Mouse (Mus musculus): ENCODE results near the gene Limk2.

Gene Limk2

DNA sequence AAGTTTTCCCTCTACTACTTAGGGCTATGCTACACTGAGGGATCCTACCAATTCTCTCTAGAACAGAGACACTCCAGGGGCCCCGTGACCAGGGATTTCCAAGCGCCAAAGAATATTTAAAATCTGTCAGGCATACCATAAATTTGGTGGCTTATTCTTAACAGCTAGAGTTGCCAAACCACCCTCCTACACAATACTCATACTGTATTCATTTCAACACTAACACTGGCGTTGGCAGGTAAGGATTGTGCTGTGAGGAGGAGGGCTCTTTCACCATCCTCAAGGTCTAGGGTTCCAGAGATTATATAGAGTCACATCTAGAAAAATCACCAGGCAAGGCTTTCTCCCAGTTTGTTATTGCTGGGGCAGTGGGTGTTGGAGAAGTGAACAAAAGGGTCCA is 7.4 kb upstream of the Limk2 start:
- no peak for DNase-seq (ENCODE audit: low read depth in 2 of 2, low spot score in 2 of 2)

- no peak for DNase-seq (ENCODE audit: low read depth in 2 of 2, low spot score in 2 of 2)
Measured at GRCm38 (mm10) chr11:3412111-3412510, 3.1 kb upstream of the Limk2 start.

GRCm38 (mm10) chr11:3408131-3408996 is 625 bp downstream of the Limk2 start:
- DNase-seq (ENCODE audit: low read depth in 2 of 2, low spot score in 2 of 2), result peak in 1 of 2 experiments; percentile 11

DNA sequence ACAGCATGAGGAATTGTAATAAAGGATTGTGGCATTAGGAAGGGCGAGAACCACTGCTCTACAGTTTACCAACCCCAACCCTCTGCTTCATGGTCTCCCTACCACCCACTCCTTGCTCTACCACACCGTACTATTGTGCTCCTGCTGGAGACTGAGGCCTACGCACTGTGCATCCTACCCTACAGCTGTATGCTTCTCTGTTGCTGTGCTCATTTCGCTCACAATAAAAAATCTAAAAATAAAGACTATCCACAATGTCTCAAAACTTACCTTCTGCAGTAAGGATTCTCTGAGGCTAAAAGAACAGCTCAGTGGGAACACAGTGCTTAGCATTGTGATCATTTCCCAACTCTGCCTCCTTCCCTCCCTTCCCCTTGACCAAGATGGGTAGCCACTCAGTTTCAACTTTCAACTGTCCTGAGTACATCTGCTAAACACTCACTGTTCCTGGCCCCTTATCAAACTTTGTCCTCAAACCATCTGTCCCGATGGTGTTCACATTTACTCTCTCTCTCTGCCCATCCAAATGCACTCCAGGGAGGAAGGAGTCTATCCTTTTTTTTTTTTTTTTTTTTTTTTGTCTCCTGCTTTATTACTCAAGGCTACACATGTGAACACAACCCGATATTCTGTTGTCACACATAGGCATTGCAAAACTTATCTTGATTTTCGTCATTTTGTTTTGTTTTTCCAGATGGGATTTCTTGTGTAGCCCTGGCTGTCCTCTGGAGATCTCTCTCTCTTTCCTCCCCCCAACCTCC is 4.5 kb downstream of the Limk2 start:
- DNase-seq (ENCODE audit: low read depth in 2 of 2, low spot score in 2 of 2), result no peak

DNA sequence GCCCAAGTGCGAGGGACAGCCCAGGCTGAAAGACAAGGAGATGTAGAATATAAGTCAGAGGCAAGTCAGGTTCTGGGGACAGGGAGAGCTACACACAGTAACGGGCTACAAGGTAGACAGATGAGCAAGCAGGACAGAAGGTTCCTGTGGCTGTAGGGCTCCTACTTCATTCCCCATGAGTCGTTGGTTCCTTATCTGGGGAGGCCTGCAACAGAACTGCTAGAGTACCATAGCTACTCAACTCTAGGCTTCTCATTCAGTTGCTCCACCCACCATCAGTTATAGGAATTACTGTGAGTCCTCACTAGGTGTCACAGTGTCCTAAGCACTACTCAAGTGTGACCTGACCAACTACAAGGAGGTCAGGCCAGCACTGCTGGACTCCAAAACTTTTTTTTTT is 6.0 kb downstream of the Limk2 start:
- no peak for DNase-seq (ENCODE audit: low read depth in 2 of 2, low spot score in 2 of 2)

GRCm38 (mm10) chr11:3398318-3398717 is 10.7 kb downstream of the Limk2 start:
- no peak for DNase-seq (ENCODE audit: low read depth in 2 of 2, low spot score in 2 of 2)

GRCm38 (mm10) chr11:3396562-3396961 is 12.4 kb downstream of the Limk2 start:
- no peak for DNase-seq (ENCODE audit: low read depth in 2 of 2, low spot score in 2 of 2)

- no peak for DNase-seq (ENCODE audit: low read depth in 2 of 2, low spot score in 2 of 2)
Measured at GRCm38 (mm10) chr11:3396091-3396490, 12.9 kb downstream of the Limk2 start.

DNA sequence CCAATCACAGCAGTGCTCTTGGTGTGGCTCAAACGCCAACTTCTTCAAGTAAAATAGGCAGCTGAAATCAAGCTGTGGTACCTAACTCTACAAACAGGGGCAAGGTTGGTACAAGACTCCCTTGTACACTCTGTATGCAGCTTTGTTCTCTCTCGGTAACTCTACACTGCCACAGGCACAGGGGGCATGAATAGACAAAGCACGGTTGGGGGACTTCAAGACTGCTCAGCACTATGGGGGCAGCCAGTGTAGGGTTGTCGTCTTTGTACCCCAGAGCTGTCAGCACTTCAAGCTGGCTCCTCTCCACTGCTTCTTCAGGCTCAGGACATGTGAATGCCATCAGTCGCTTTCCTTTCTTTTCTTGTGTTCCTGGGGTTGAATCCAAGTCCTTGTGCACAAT is 14.5 kb downstream of the Limk2 start:
- DNase-seq (ENCODE audit: low read depth in 2 of 2, low spot score in 2 of 2), result no peak

GRCm38 (mm10) chr11:3392526-3392925 is 16.5 kb downstream of the Limk2 start:
- DNase-seq (ENCODE audit: low read depth in 2 of 2, low spot score in 2 of 2), result no peak

DNA sequence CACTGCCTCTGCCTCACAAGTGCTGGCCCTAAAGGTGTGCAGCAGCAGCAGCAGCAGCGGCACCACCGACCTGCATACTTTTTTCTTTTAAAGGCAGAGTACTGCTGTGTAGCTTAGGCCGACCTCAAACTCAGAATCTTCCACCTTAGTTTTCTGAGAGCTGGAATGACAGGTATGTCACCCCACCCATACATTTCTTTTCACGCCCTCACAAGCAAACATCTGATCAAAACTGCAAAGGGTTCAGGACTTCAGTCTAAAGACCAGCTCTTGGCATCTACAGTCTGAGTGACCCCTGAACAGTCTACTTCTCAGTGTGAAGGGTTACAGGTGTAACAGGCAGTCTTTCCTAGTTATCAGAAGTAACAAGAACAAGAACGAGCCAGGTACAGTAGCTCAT is 18.2 kb downstream of the Limk2 start:
- DNase-seq (ENCODE audit: low read depth in 2 of 2, low spot score in 2 of 2), result no peak

DNA sequence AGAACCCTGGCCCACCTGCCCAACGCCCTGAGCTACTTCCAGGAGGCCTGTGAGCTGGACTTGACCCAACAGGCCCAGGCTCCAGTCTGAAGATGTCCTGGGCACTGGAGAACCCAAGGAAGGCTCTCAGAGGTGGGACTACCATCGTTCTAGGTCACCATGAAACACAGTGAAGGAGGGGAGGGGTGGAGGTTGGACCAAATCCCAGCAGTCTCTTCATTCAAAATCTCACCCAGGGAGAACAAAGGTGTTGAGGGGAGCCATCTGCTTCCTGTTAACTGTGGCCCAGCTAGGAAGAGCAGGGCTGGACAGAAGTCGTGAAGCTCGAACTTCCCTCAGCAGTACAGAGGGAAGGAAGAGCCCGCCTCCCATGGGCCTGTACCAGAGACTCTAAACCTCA is 19.0 kb downstream of the Limk2 start:
- no peak for DNase-seq (ENCODE audit: low read depth in 2 of 2, low spot score in 2 of 2)

GRCm38 (mm10) chr11:3387482-3388196 is 21.4 kb downstream of the Limk2 start:
- DNase-seq (ENCODE audit: low read depth in 2 of 2, low spot score in 2 of 2), result no peak

GRCm38 (mm10) chr11:3386941-3387368 is 22.0 kb downstream of the Limk2 start:
- DNase-seq (ENCODE audit: low read depth in 2 of 2, low spot score in 2 of 2), result peak; percentile 84 to 93

DNA sequence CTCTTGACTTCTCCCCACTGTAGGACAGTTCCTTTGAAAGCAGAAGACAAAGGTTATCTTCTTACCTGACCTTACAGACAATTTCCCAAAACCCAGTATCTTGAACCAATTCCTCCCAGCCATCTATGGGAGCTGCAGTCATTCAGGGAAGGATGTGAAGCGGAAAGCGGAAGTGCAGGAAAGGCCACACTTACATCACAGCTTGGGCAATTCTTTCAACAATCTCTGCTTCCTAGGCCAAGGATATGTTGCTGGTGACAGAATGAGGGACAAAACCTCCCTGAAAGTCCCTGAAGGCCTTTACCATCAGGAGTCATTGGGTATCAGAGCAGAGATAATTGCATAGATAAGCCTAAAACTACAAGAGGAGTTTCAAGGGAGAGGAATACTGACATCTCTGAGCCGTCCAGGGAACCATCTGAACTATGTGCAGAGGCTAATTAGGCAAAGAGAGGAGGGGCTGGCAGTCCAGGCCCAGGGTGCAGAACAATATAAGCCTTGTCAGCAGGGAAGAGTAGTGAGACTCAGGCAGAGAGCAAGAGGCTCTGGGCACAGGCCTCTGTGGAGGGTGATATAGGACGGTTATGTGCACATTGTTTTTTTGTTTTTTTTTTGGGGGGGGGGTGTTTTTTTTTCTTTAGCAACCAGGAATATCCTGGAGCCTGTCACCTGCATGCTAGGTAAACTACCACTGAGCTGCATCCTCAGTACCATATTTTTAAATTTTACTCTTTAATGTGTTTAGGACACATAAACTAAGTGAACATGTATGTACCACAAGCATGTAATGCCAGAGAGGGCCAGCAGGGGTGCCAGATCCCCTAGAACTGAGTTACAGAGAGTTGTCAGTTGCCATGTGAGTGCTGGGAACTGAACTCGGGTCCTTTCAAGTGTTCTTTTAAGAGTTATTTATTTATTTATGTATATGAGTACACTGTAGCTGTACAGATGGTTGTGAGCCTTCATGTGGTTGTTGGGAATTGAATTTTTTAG is 26.1 kb downstream of the Limk2 start:
- peak in 1 of 2 experiments; percentile 24 for DNase-seq (ENCODE audit: low read depth in 2 of 2, low spot score in 2 of 2)

DNA sequence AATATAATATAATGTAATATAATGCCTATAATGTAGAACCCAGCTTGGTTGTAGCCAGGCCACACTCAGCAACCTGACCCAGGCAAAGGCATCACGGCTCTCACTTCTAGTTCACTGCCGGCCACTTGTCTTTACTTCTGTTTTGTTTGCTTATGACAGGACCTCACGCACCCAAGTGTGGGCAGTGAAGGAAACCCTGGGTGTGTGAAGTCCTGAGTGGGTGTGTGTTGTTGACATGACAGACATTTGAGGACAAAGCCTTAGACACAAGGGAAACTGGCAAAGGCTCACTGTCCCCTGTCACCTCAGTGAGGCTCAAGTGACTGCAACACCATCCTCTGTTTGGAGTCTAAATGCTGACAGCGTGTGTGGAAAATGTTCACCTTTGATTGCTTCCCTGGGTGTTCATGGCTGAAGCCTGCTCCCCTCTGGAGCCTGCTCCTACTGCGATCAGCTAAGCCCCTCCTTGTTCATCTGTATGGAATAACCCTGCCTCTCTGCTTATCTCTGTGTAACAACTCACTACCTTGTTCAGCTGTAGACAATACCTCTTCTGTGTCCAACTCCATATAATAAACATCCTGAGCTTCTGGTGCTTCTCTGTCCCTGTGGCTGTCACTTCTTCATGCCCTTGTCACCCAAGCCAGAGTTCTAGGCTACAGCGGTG is 27.7 kb downstream of the Limk2 start:
- no peak for DNase-seq (ENCODE audit: low read depth in 2 of 2, low spot score in 2 of 2)

GRCm38 (mm10) chr11:3379427-3379826 is 29.6 kb downstream of the Limk2 start:
- no peak for DNase-seq (ENCODE audit: low read depth in 2 of 2, low spot score in 2 of 2)

DNA sequence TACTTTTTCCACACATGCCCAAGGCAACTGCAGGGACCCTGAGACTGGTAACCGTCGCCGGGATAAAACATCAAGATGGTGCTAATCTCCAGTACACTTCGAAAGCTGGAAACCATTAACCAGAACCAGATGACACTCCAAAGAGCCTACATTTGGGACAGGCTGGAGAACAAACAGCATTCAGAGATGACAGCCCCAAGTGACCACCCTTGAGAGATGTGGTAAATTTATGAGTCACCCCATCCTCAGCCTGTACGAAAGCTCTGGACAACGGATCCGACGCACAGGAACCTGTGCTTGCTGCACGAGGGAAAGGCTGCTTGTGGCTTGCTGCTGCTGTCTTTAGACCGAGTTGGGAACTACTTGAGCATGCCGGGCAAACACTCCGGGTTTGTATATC is 34.2 kb downstream of the Limk2 start:
- DNase-seq (ENCODE audit: low read depth in 2 of 2, low spot score in 2 of 2), result no peak

GRCm38 (mm10) chr11:3374293-3374645 is 34.7 kb downstream of the Limk2 start:
- DNase-seq (ENCODE audit: low read depth in 2 of 2, low spot score in 2 of 2), result no peak

Data from CD8-positive naive resting alpha-beta T cell, adult 2 months (primary cell).